Mouse (Mus musculus): Measurements from ENCODE around the gene Akr1c13. TPM values are rescaled to one million over a fixed set of nuclear protein-coding genes. Genes with fewer than 3 reads are reported as not detected.

The Akr1c13 gene
- 458 and 493 TPM in 2 replicates for polyA plus RNA-seq (2015; fragmentation: Nextera tagmentation; extraction: Ambion mirVana)

GRCm38 (mm10) chr13:4190904-4191303 lies at the start of gene Akr1c13:
Gene Akr1c13, plus strand, starts transcription at chr13:4191150.
- Histone ChIP-seq H3K9ac (ENCODE audit: low read depth, low read length) (peak within 1 kb of the TSS; percentile 34; the same call in 1 of the 2 replicates), H3K27ac (ENCODE audit: low read depth, low read length) (peak within 1 kb of the TSS; percentile 86), H3K36me3 (ENCODE audit: control insufficient read depth, insufficient read depth) (no peaks in the 10 kb centered on the region), H3K4me2 (replicated peaks; ENCODE audit: low read depth) (peak within 1 kb of the TSS; percentile 66), H3K4me1 (replicated peaks; ENCODE audit: control insufficient read depth, insufficient read depth, low read length) (no peaks in the 10 kb centered on the region), H3K27me3 (replicated peaks; ENCODE audit: control insufficient read depth, insufficient read depth, low read length) (no peaks in the 10 kb centered on the region), H3K4me3 (ENCODE audit: low read depth, low read length) (peak within 1 kb of the TSS; percentile 41), H3K9me3 (ENCODE audit: control insufficient read depth) (no peaks in the 10 kb centered on the region)
- 28% methylated on average over 3 of the region's 3 CpGs for WGBS
- peak; percentile 96 for ATAC-seq
- no peak for TF ChIP-seq CTCF (IDR thresholded peaks at IDR 0.05; ENCODE audit: low read depth)

GRCm38 (mm10) chr13:4144261-4144660 lies 46.7 kb upstream of the Akr1c13 start:
- H3K9me3 ChIP-seq (ENCODE audit: control insufficient read depth): no peaks in the 10 kb centered on the region
- H3K4me1 ChIP-seq (replicated peaks; ENCODE audit: control insufficient read depth, insufficient read depth, low read length): no peaks in the 10 kb centered on the region
- WGBS: 78% methylated on average over 1 of the region's 1 CpGs
- H3K27me3 ChIP-seq (replicated peaks; ENCODE audit: control insufficient read depth, insufficient read depth, low read length): no peaks in the 10 kb centered on the region
- no peak overlapping the region for H3K9ac ChIP-seq (ENCODE audit: low read depth, low read length)
- H3K4me2 ChIP-seq (replicated peaks; ENCODE audit: low read depth): no peak overlapping the region
- no peak overlapping the region for H3K4me3 ChIP-seq (ENCODE audit: low read depth, low read length)
- TF ChIP-seq CTCF (IDR thresholded peaks at IDR 0.05; ENCODE audit: low read depth): no peak
- no peak for ATAC-seq
- no peak overlapping the region for H3K27ac ChIP-seq (ENCODE audit: low read depth, low read length)
- H3K36me3 ChIP-seq (ENCODE audit: control insufficient read depth, insufficient read depth): no peaks in the 10 kb centered on the region

GRCm38 (mm10) chr13:4150518-4150917 lies 40.4 kb upstream of the Akr1c13 start, which contains the start of gene Akr1c18:
Gene Akr1c18, minus strand, starts transcription at chr13:4150654.
- Histone ChIP-seq H3K27ac (ENCODE audit: low read depth, low read length) (no peak within 1 kb of the TSS), H3K4me2 (replicated peaks; ENCODE audit: low read depth) (no peak within 1 kb of the TSS), H3K36me3 (ENCODE audit: control insufficient read depth, insufficient read depth) (no peaks in the 10 kb centered on the region), H3K9ac (ENCODE audit: low read depth, low read length) (no peak within 1 kb of the TSS), H3K27me3 (replicated peaks; ENCODE audit: control insufficient read depth, insufficient read depth, low read length) (no peaks in the 10 kb centered on the region), H3K4me1 (replicated peaks; ENCODE audit: control insufficient read depth, insufficient read depth, low read length) (no peaks in the 10 kb centered on the region; the same call in 1 of the 2 replicates), H3K9me3 (ENCODE audit: control insufficient read depth) (no peaks in the 10 kb centered on the region), H3K4me3 (ENCODE audit: low read depth, low read length) (no peak within 1 kb of the TSS)
- TF ChIP-seq CTCF (IDR thresholded peaks at IDR 0.05; ENCODE audit: low read depth): no peak
- 46% methylated on average over 5 of the region's 5 CpGs for WGBS
- no peak for ATAC-seq

GRCm38 (mm10) chr13:4152908-4153307 lies 38.0 kb upstream of the Akr1c13 start:
- H3K27me3 ChIP-seq (replicated peaks; ENCODE audit: control insufficient read depth, insufficient read depth, low read length): no peaks in the 10 kb centered on the region
- no peak overlapping the region for H3K27ac ChIP-seq (ENCODE audit: low read depth, low read length)
- no peaks in the 10 kb centered on the region for H3K9me3 ChIP-seq (ENCODE audit: control insufficient read depth)
- no peak overlapping the region for H3K9ac ChIP-seq (ENCODE audit: low read depth, low read length)
- no peaks in the 10 kb centered on the region for H3K36me3 ChIP-seq (ENCODE audit: control insufficient read depth, insufficient read depth)
- no peaks in the 10 kb centered on the region; the same call in 1 of the 2 replicates for H3K4me1 ChIP-seq (replicated peaks; ENCODE audit: control insufficient read depth, insufficient read depth, low read length)
- H3K4me3 ChIP-seq (ENCODE audit: low read depth, low read length): no peak overlapping the region
- ATAC-seq: no peak
- TF ChIP-seq CTCF (IDR thresholded peaks at IDR 0.05; ENCODE audit: low read depth): no peak
- no peak overlapping the region for H3K4me2 ChIP-seq (replicated peaks; ENCODE audit: low read depth)
- 72% methylated on average over 2 of the region's 2 CpGs for WGBS

GRCm38 (mm10) chr13:4153593-4153992 lies 37.4 kb upstream of the Akr1c13 start:
- TF ChIP-seq CTCF (IDR thresholded peaks at IDR 0.05; ENCODE audit: low read depth): no peak
- Histone ChIP-seq H3K27me3 (replicated peaks; ENCODE audit: control insufficient read depth, insufficient read depth, low read length) (no peaks in the 10 kb centered on the region), H3K9ac (ENCODE audit: low read depth, low read length) (no peak overlapping the region), H3K4me1 (replicated peaks; ENCODE audit: control insufficient read depth, insufficient read depth, low read length) (no peaks in the 10 kb centered on the region; the same call in 1 of the 2 replicates), H3K9me3 (ENCODE audit: control insufficient read depth) (no peaks in the 10 kb centered on the region), H3K27ac (ENCODE audit: low read depth, low read length) (no peak overlapping the region), H3K36me3 (ENCODE audit: control insufficient read depth, insufficient read depth) (no peaks in the 10 kb centered on the region), H3K4me2 (replicated peaks; ENCODE audit: low read depth) (no peak overlapping the region), H3K4me3 (ENCODE audit: low read depth, low read length) (no peak overlapping the region)
- 48% methylated on average over 3 of the region's 3 CpGs for WGBS
- ATAC-seq: no peak

GRCm38 (mm10) chr13:4155286-4155685 lies 35.7 kb upstream of the Akr1c13 start:
- no peak for TF ChIP-seq CTCF (IDR thresholded peaks at IDR 0.05; ENCODE audit: low read depth)
- H3K4me3 ChIP-seq (ENCODE audit: low read depth, low read length): no peak overlapping the region
- H3K9me3 ChIP-seq (ENCODE audit: control insufficient read depth): no peaks in the 10 kb centered on the region
- H3K4me2 ChIP-seq (replicated peaks; ENCODE audit: low read depth): no peak overlapping the region
- H3K27me3 ChIP-seq (replicated peaks; ENCODE audit: control insufficient read depth, insufficient read depth, low read length): no peaks in the 10 kb centered on the region
- H3K27ac ChIP-seq (ENCODE audit: low read depth, low read length): no peak overlapping the region
- WGBS: 80% methylated on average over 2 of the region's 2 CpGs
- ATAC-seq: no peak
- no peaks in the 10 kb centered on the region; the same call in 1 of the 2 replicates for H3K4me1 ChIP-seq (replicated peaks; ENCODE audit: control insufficient read depth, insufficient read depth, low read length)
- H3K9ac ChIP-seq (ENCODE audit: low read depth, low read length): no peak overlapping the region
- no peaks in the 10 kb centered on the region for H3K36me3 ChIP-seq (ENCODE audit: control insufficient read depth, insufficient read depth)

- Histone ChIP-seq H3K4me3 (ENCODE audit: low read depth, low read length) (no peak overlapping the region), H3K4me2 (replicated peaks; ENCODE audit: low read depth) (no peak overlapping the region), H3K4me1 (replicated peaks; ENCODE audit: control insufficient read depth, insufficient read depth, low read length) (no peaks in the 10 kb centered on the region), H3K27me3 (replicated peaks; ENCODE audit: control insufficient read depth, insufficient read depth, low read length) (no peaks in the 10 kb centered on the region), H3K9ac (ENCODE audit: low read depth, low read length) (no peak overlapping the region), H3K36me3 (ENCODE audit: control insufficient read depth, insufficient read depth) (no peaks in the 10 kb centered on the region), H3K9me3 (ENCODE audit: control insufficient read depth) (no peaks in the 10 kb centered on the region), H3K27ac (ENCODE audit: low read depth, low read length) (no peak overlapping the region)
- 31% methylated on average over 1 of the region's 1 CpGs for WGBS
- TF ChIP-seq CTCF (IDR thresholded peaks at IDR 0.05; ENCODE audit: low read depth): no peak
- ATAC-seq: no peak
Observed at GRCm38 (mm10) chr13:4168006-4168405, 22.9 kb upstream of the Akr1c13 start.

All from intestine, postnatal 0 days (tissue).